Mouse (Mus musculus) ES-Bruce4 (cell line): ENCODE results near the gene Kifc1.

Experiments
- CTCF ChIP-seq: IDR thresholded peaks from one replicate; pipeline ENCODE4 v1.8.1; 2011; ENCODE audit warnings: low read depth, low read length
- EP300 ChIP-seq: IDR thresholded peaks from 2 replicates; pipeline ENCODE4 v1.6.1; 2011; ENCODE audit warnings: low read depth, low read length; ENCODE audit not compliant: insufficient read depth

GRCm38 (mm10) chr17:33913905-33914304 is 23.4 kb upstream of the Kifc1 start:
- TF ChIP-seq CTCF (no peak), EP300 (no peak)
